Mouse (Mus musculus) MEL (cell line): Measurements from ENCODE around the gene Tbl2. TPM values are rescaled to one million over a fixed set of nuclear protein-coding genes. Genes with fewer than 3 reads are reported as not detected.

Source experiments
- DNase-seq: peaks from one replicate; pipeline ENCODE4 v3.0.0; 2011; ENCODE audit warnings: low read depth, low spot score
- H3K27ac ChIP-seq: 2 replicates; pipeline ENCODE4 v1.5.1; 2012; ENCODE audit warnings: low read depth, mild to moderate bottlenecking, control low read depth, low read length, moderate library complexity; ENCODE audit not compliant: control insufficient read depth
- H3K27me3 ChIP-seq, 2 experiments: fragments of 150-350 bp in 1 of 2; sonication (generic) in 1 of 2; 2 replicates each; pipeline ENCODE4 v1.6.1; 2012; ENCODE audit warnings: low read length in 2 of 2, mild to moderate bottlenecking in 2 of 2, improper control_type of control experiment in 1 of 2, moderate library complexity in 1 of 2; ENCODE audit not compliant: insufficient read depth in 2 of 2, control insufficient read depth in 1 of 2
- H3K36me3 ChIP-seq, 2 experiments: 2 replicates each; pipeline ENCODE4 v1.6.1; 2012 to 2014; ENCODE audit warnings: low read length in 2 of 2, improper control_type of control experiment in 1 of 2, inconsistent platforms in 1 of 2, mild to moderate bottlenecking in 1 of 2; ENCODE audit not compliant: insufficient read depth in 2 of 2, control insufficient read depth in 1 of 2
- H3K4me1 ChIP-seq, 2 experiments: fragments of 150-350 bp in 1 of 2; sonication (generic) in 1 of 2; 2 replicates each; pipeline ENCODE4 v1.6.1; 2012; ENCODE audit warnings: low read length in 2 of 2, improper control_type of control experiment in 1 of 2, mild to moderate bottlenecking in 1 of 2; ENCODE audit not compliant: insufficient read depth in 2 of 2, control insufficient read depth in 1 of 2
- H3K4me3 ChIP-seq, 2 experiments: fragments of 150-350 bp in 1 of 2; sonication (generic) in 1 of 2; 2 replicates each; pipeline ENCODE4 v1.5.1; 2012; ENCODE audit warnings: low read depth in 2 of 2, low read length in 2 of 2, mild to moderate bottlenecking in 2 of 2, moderate library complexity in 2 of 2, control low read depth in 1 of 2, improper control_type of control experiment in 1 of 2; ENCODE audit not compliant: control insufficient read depth in 1 of 2, insufficient read depth in 1 of 2
- H3K79me2 ChIP-seq: 2 replicates; pipeline ENCODE4 v1.6.1; 2012; ENCODE audit warnings: mild to moderate bottlenecking, low read length, moderate library complexity; ENCODE audit not compliant: control insufficient read depth, poor library complexity, insufficient read depth
- H3K9ac ChIP-seq: 2 replicates; pipeline ENCODE4 v1.6.1; 2012; ENCODE audit warnings: low read depth, mild to moderate bottlenecking, control low read depth, low read length, moderate library complexity; ENCODE audit not compliant: control insufficient read depth, poor library complexity, severe bottlenecking
- H3K9me3 ChIP-seq: fragments of 150-350 bp; sonication (generic); replicated peaks from 2 replicates; pipeline ENCODE4 v1.6.1; 2012; ENCODE audit warnings: mild to moderate bottlenecking, low read length, improper control_type of control experiment, moderate library complexity; ENCODE audit not compliant: insufficient read depth
- CHD1 ChIP-seq: IDR thresholded peaks from 2 replicates; pipeline ENCODE4 v1.6.1; 2012; ENCODE audit warnings: low read depth, mild to moderate bottlenecking, inconsistent platforms, low read length, improper control_type of control experiment
- CTCF ChIP-seq, 3 experiments: IDR thresholded peaks in 2 of 3; conservative IDR thresholded peaks in 1 of 3; 2 replicates each; pipeline ENCODE4 v1.5.1; 2011 to 2012; ENCODE audit warnings: low read length in 3 of 3, low read depth in 2 of 3, mild to moderate bottlenecking in 2 of 3, improper control_type of control experiment in 1 of 3, inconsistent platforms in 1 of 3, mixed read lengths in 1 of 3, moderate library complexity in 1 of 3; ENCODE audit not compliant: control insufficient read depth in 1 of 3, insufficient read depth in 1 of 3, poor library complexity in 1 of 3, severe bottlenecking in 1 of 3
- E2F4 ChIP-seq: IDR thresholded peaks from 2 replicates; pipeline ENCODE4 v1.6.1; 2011; ENCODE audit warnings: low read depth, low read length, improper control_type of control experiment, borderline replicate concordance
- ETS1 ChIP-seq: IDR thresholded peaks from 2 replicates; pipeline ENCODE4 v1.6.1; 2012; ENCODE audit warnings: low read depth, mild to moderate bottlenecking, inconsistent platforms, low read length, improper control_type of control experiment, moderate library complexity
- GATA1 ChIP-seq: IDR thresholded peaks from 2 replicates; pipeline ENCODE4 v1.6.1; 2011; ENCODE audit warnings: low read depth, low read length, improper control_type of control experiment
- HCFC1 ChIP-seq: IDR thresholded peaks from 2 replicates; pipeline ENCODE4 v1.6.1; 2012; ENCODE audit warnings: low read depth, mild to moderate bottlenecking, inconsistent platforms, low read length, improper control_type of control experiment, moderate library complexity
- JUND ChIP-seq: IDR thresholded peaks from 2 replicates; pipeline ENCODE4 v1.6.1; 2011; ENCODE audit warnings: low read depth, mild to moderate bottlenecking, improper control_type of control experiment, low read length
- KAT2A ChIP-seq: conservative IDR thresholded peaks from 2 replicates; pipeline ENCODE4 v1.6.1; 2012; ENCODE audit warnings: low read depth, low read length, improper control_type of control experiment, inconsistent platforms
- MAX ChIP-seq: IDR thresholded peaks from 2 replicates; pipeline ENCODE4 v1.6.1; 2011; ENCODE audit warnings: low read length, improper control_type of control experiment
- MAZ ChIP-seq: IDR thresholded peaks from 2 replicates; pipeline ENCODE4 v1.6.1; 2012; ENCODE audit warnings: low read depth, mild to moderate bottlenecking, inconsistent platforms, low read length, improper control_type of control experiment
- MYC ChIP-seq: IDR thresholded peaks from 2 replicates; pipeline ENCODE4 v1.6.1; 2011; ENCODE audit warnings: low read depth, mild to moderate bottlenecking, low read length, improper control_type of control experiment, moderate library complexity
- NELFE ChIP-seq: IDR thresholded peaks from 2 replicates; pipeline ENCODE4 v1.6.1; 2011; ENCODE audit warnings: low read depth, low read length, improper control_type of control experiment
- NRF1 ChIP-seq: IDR thresholded peaks from 2 replicates; pipeline ENCODE4 v1.6.1; 2014; ENCODE audit warnings: low read depth, mild to moderate bottlenecking, inconsistent platforms, low read length, improper control_type of control experiment, moderate library complexity; ENCODE audit not compliant: poor library complexity, insufficient read depth, severe bottlenecking
- RAD21 ChIP-seq: IDR thresholded peaks from 2 replicates; pipeline ENCODE4 v1.6.1; 2011; ENCODE audit warnings: mild to moderate bottlenecking, low read depth, low read length, improper control_type of control experiment
- SIN3A ChIP-seq: IDR thresholded peaks from 2 replicates; pipeline ENCODE4 v1.6.1; 2012; ENCODE audit warnings: low read length, improper control_type of control experiment, inconsistent platforms
- SMC3 ChIP-seq: IDR thresholded peaks from 2 replicates; pipeline ENCODE4 v1.6.1; 2011; ENCODE audit warnings: low read depth, low read length, improper control_type of control experiment
- UBTF ChIP-seq: IDR thresholded peaks from 2 replicates; pipeline ENCODE4 v1.6.1; 2012; ENCODE audit warnings: low read depth, mild to moderate bottlenecking, inconsistent platforms, low read length, improper control_type of control experiment, moderate library complexity, borderline replicate concordance; ENCODE audit not compliant: insufficient read depth
- USF2 ChIP-seq, 2 experiments: IDR thresholded peaks; 2 replicates each; pipeline ENCODE4 v1.6.1; 2011 to 2012; ENCODE audit warnings: improper control_type of control experiment in 2 of 2, low read length in 2 of 2, borderline replicate concordance in 1 of 2, inconsistent platforms in 1 of 2, low read depth in 1 of 2, mild to moderate bottlenecking in 1 of 2; ENCODE audit not compliant: insufficient read depth in 1 of 2
- ZC3H11A ChIP-seq: IDR thresholded peaks from 2 replicates; pipeline ENCODE4 v1.6.1; 2012; ENCODE audit warnings: low read depth, mild to moderate bottlenecking, inconsistent platforms, low read length, improper control_type of control experiment
- ZKSCAN1 ChIP-seq: IDR thresholded peaks from 2 replicates; pipeline ENCODE4 v1.6.1; 2012; ENCODE audit warnings: low read depth, mild to moderate bottlenecking, inconsistent platforms, low read length, improper control_type of control experiment, moderate library complexity
- ZNF384 ChIP-seq: IDR thresholded peaks from 2 replicates; pipeline ENCODE4 v1.6.1; 2012; ENCODE audit warnings: low read depth, mild to moderate bottlenecking, inconsistent platforms, low read length, improper control_type of control experiment
- polyA plus RNA-seq, 2 experiments: library from polyadenylated mRNA; stranded (reverse) in 1 of 2; unstranded in 1 of 2; fragments of >175 nt in 1 of 2; fragments of >200 nt in 1 of 2; gene quantifications; 2 replicates each; pipeline versions ENCODE4 v1.2.1 to v1.2.4; 2012; ENCODE audit warnings: low replicate concordance in 2 of 2, low read depth in 1 of 2; ENCODE audit not compliant: insufficient read length in 2 of 2, insufficient read depth in 1 of 2, missing spikeins in 1 of 2
- total RNA-seq: library from RNA; depleted of rRNA; stranded (reverse); fragments of 300-350 nt; gene quantifications from 2 replicates; pipeline ENCODE4 v1.2.3, GENCODE M21; 2012

Gene Tbl2
- total and polyA plus RNA-seq, 3 experiments: 20.5 to 30.3 TPM; not detected in 1

DNA sequence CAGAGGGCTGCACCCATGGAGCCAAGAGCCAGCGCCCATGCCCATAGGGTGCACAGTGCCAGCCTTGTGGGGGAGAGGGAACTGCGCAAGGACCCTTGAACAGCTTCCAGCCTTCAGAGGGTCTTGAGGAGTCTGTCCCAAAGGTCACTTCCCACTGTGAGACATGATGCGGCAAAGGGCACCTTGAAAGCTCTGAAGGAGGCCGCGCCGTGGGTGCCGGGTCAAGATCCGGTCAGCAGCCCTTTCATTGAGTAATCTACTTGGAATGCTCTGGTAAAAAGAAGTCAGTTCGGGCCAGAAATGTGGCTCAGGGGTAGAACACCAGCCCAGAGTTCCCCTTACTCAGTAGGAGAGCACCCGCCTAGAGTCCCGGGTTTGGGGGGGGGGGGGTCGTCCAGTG, 35.7 kb upstream of the Tbl2 start:
- H3K27ac ChIP-seq: no peak overlapping the region
- H3K4me1 ChIP-seq: no peaks in the 10 kb centered on the region; a peak in 1 of 4 replicates
- no peaks in the 10 kb centered on the region for H3K79me2 ChIP-seq
- no peak overlapping the region for H3K9ac ChIP-seq
- H3K36me3 ChIP-seq: no peaks in the 10 kb centered on the region
- DNase-seq: no peak
- H3K4me3 ChIP-seq: no peak overlapping the region
- TF ChIP-seq NELFE: no peak
- TF ChIP-seq JUND: no peak
- no peak for TF ChIP-seq MAX
- no peak for TF ChIP-seq CTCF (IDR thresholded peaks at IDR 0.05 in 2 of 3, conservative IDR thresholded peaks at IDR 0.05 in 1 of 3; ENCODE audit: control insufficient read depth in 1 of 3, insufficient read depth in 1 of 3, low read depth in 2 of 3, low read length in 3 of 3, poor library complexity in 1 of 3, severe bottlenecking in 1 of 3)
- TF ChIP-seq USF2 (IDR thresholded peaks at IDR 0.05; ENCODE audit: borderline replicate concordance in 1 of 2, insufficient read depth in 1 of 2, low read depth in 1 of 2, low read length in 2 of 2): no peak
- TF ChIP-seq E2F4: no peak
- no peaks in the 10 kb centered on the region for H3K27me3 ChIP-seq
- H3K9me3 ChIP-seq: no peaks in the 10 kb centered on the region

DNA sequence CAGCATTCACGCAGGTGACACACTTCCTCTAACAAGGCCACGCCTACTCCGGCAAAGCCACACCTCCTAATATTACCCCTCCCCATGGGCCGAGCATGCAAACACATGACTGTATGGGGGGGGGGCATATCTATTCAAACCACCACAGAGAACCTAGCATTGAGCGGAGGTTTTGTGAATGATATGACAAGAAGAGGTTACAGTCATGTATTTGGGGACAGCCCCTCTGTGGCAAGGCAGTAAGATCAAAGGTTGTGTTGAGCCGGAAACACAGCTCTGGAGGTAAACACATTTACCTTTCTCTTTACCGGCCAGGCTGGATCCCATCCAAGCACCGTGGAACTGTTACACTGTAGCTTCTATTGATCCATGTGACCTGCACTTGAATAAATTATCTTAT, 34.2 kb upstream of the Tbl2 start:
- Histone ChIP-seq H3K27me3 (no peaks in the 10 kb centered on the region), H3K27ac (no peak overlapping the region)
- DNase-seq: peak; percentile 15

DNA sequence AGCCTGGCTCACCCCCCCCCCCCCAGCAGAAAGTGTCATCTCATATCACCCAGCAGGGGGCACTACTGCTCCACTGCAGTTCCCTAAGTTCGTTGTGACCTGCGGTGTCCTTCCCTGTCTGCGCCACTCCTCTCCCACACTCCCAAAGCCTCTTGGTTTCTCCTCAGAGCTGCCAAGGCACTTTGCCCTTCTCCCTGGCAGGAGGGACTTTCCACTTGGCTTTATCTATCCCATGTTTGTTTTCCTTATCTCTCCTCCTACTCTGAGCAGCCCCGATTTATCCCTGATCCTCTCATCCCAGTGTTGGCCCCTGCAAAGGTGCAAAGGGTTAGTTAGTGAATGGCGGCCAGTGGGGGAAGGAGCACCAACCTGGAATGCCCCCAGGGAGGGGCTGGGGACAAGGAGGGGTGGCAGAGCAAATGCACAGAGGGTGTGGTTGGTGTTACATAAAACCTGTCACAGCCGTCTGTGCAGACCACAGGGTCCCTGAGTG, 30.8 kb upstream of the Tbl2 start:
- Histone ChIP-seq H3K4me3 (no peak overlapping the region), H3K9ac (no peak overlapping the region), H3K4me1 (no peaks in the 10 kb centered on the region; a peak in 1 of 4 replicates), H3K36me3 (no peaks in the 10 kb centered on the region), H3K27me3 (peaks cover 0 to 4% of the 10 kb centered on the region in 2 experiments; a peak in 2 of 4 replicates), H3K9me3 (no peaks in the 10 kb centered on the region), H3K79me2 (no peaks in the 10 kb centered on the region), H3K27ac (no peak overlapping the region)
- TF ChIP-seq UBTF (no peak), HCFC1 (no peak), SMC3 (peak; percentile 69), MAZ (peak; percentile 90), CTCF (IDR thresholded peaks at IDR 0.05 in 2 of 3, conservative IDR thresholded peaks at IDR 0.05 in 1 of 3; ENCODE audit: control insufficient read depth in 1 of 3, insufficient read depth in 1 of 3, low read depth in 2 of 3, low read length in 3 of 3, poor library complexity in 1 of 3, severe bottlenecking in 1 of 3) (peak; percentile 74 to 79 (median 77)), ZC3H11A (peak; percentile 65), GATA1 (no peak), RAD21 (peak; percentile 79)
- DNase-seq: peak; percentile 64

More for the DNA sequence above, 34.2 kb upstream of the Tbl2 start:
- Histone ChIP-seq H3K9me3 (no peaks in the 10 kb centered on the region), H3K79me2 (no peaks in the 10 kb centered on the region), H3K9ac (no peak overlapping the region), H3K36me3 (no peaks in the 10 kb centered on the region), H3K4me3 (no peak overlapping the region), H3K4me1 (no peaks in the 10 kb centered on the region; a peak in 1 of 4 replicates)
- TF ChIP-seq NELFE (no peak), KAT2A (no peak), CTCF (IDR thresholded peaks at IDR 0.05 in 2 of 3, conservative IDR thresholded peaks at IDR 0.05 in 1 of 3; ENCODE audit: control insufficient read depth in 1 of 3, insufficient read depth in 1 of 3, low read depth in 2 of 3, low read length in 3 of 3, poor library complexity in 1 of 3, severe bottlenecking in 1 of 3) (no peak), SIN3A (no peak), GATA1 (no peak), MYC (no peak), UBTF (no peak), ZNF384 (no peak), NRF1 (no peak), ETS1 (no peak), ZKSCAN1 (no peak), CHD1 (no peak), HCFC1 (no peak)
